Mouse (Mus musculus) layer of hippocampus, postnatal 14 days (tissue): Measurements from ENCODE around the gene Ctsl. TPM values are rescaled to one million over a fixed set of nuclear protein-coding genes. Genes with fewer than 3 reads are reported as not detected.

Experiments
- DNase-seq, 2 experiments: peaks; one replicate each; pipeline ENCODE4 v3.0.0; 2021 to 2022; ENCODE audit warnings: low spot score in 2 of 2, mixed read lengths in 1 of 2
- long read RNA-seq, 2 experiments: library from polyadenylated mRNA; stranded (forward); transcript quantifications; one replicate each; pipeline ENCODE4 v2.0.0; 2021
- total RNA-seq, 2 experiments: library from RNA; stranded (reverse); gene quantifications; 2 replicates each; pipeline ENCODE4 v1.2.3; 2021

Gene Ctsl
- 100 to 1,000 TPM; 161 to 178 TPM for total RNA-seq
- long read RNA-seq, experiment 1, transcript Ctsl-201 (8 exons, 1,971 nt) = major isoform, 118 of 123 reads
- long read RNA-seq, experiment 1, partial matches to known transcripts = 4 of 123 reads
- long read RNA-seq, experiment 1, other reads (novel, unspliced or antisense) = 1 of 123 reads
- long read RNA-seq, experiment 2, transcript Ctsl-201 (8 exons, 1,971 nt) = major isoform, 172 of 189 reads
- long read RNA-seq, experiment 2, partial matches to known transcripts = 7 of 189 reads
- long read RNA-seq, experiment 2, other reads (novel, unspliced or antisense) = 10 of 189 reads

DNA sequence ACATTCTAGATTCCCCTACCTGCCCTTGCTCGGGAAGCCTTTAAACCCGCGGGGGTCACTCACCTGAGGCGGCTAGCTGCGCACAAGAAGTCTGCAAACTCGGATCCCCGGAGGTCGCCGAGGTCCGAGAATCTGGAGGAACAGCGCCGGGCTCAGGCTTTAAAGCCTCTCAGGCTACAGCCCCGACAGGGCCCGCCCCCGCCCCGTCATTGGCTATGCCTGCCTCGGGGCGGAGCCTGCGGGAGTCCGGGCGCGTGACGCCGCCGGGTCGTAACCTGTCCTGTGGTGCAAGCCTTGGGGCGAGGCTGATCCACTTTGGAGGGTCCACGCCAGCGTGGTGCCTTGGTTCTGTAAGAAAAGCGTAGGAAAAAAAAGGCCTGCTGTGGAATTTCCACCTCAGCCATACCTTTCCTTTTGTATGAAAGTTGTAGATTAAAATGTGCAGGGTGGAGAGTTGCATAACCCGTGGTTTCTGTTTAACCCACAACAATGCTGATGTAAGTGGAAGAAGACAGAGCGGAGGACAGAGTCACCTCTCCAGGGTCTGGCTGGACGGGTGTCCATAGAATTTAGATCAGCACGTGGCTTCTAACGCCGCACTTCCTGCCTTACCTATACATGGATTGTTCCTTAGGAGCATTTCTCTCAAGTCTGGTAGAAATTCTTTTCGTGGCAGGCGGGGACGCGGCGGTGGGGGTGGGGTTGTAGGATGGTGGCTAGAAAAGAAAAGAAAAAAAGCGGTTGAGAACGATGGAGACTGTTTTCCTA lies at the start of gene Ctsl:
Gene Ctsl, minus strand, starts transcription at position 718 of the 768 bp plus-strand sequence.
- DNase-seq = peak; percentile 88 to 90

DNA sequence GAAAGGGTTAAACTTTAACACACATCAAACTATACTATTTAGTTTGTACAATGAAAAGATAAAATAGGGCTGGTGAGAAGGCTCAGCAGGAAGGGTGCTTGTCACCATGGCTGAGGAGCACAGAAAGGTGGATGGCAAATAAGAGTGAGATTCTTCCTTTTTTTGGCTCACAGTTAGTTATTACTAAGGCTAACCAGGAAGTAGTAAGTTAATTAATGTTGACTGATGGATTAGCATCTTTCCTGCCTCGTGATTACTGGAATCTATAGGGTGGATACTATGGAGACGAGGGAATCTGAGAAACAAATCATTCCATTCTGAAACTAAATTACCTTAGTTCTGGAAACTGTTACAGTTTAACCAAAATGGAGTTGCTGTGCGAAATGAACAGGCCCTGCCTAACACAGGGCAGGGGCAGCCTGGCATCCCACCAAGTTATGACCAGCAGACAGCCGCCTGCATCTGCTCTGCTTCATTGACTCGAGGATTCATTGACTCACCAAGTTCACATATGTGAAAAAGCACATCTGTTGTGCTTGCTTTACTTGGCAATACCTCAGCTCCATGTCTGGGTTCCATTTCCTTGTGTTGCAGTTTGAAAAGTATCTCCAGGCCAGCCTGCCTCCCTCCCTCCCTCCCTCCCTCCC lies 46.4 kb upstream of the Ctsl start:
- DNase-seq = no peak

DNA sequence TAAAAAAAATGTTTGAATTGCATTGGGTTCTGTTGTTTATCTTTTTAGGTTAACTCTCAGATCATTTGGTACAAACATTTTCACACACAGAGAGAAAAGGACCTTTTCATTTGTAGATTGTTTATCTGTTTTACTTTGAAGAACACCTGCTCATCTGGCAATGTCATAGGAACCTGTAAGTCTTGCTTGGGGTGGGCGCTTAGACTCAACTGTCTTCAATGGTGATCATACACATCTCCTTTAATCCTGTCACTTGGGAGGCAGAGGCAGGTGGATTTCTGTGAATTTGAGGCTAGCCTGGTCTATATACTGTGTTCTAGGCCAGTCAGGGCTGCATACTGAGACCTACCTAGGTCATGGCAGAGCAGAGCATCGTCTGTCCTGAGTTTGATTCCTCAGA lies 45.0 kb upstream of the Ctsl start:
- no peak for DNase-seq

DNA sequence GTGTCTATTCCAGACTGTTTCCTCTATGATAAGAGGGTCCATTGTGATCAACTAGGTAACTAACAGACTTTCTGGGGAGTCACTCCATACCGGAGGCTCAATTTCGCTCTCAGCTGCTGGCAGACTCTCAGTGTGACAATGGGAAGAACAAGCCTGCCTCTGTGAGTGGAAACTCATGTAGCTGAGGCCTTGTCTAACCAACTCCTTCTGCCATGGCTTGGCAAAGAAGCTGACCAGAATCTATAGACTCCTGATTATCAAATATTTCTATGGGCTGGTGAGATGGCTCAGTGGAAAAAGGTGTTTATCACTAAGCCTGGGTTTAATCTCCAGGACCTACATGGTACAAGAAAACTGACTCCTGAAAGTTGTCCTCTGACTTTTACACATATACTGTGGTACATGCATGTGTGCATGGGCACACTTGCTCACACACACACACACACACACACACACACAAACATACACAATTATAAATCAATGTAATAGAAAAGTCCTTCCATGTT lies 42.1 kb upstream of the Ctsl start:
- no peak for DNase-seq

DNA sequence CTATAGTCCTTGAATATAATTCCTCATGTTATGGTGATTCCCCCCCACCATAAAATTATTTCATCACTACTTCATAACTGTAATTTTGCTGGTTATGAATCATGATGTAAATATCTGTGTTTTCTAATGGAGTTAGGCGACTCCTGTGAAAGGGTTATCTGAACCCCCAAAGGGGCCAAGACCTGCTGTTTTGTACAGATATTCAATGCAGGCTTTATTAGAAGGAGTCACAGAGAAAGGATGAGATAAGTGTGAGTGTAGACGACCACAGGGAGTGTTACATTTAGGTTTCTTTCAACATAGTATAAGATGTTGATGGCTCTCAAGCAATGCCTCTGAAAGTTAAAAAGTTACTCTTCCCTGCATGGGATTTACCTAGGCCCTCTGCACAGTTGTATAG lies 40.6 kb upstream of the Ctsl start:
- no peak for DNase-seq

DNA sequence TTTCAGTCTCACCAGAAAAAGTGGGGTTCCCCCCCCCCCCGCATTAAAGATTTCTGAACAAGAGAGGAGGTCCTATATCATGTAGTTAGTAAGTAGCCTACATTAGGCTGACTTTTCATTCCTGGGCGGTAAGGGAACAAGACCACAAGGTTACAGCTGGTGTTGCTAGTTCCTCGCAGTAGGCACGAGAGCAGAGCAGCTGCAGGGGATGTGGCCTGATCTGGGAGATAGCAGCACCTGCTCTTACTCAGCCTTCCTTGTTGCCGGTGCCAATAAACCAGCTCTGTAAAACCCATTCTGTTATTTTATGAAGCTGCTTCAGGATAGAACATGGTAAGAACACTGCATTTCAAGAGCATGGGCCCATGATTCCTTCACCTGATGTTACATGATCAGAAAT lies 39.9 kb upstream of the Ctsl start:
- no peak for DNase-seq

DNA sequence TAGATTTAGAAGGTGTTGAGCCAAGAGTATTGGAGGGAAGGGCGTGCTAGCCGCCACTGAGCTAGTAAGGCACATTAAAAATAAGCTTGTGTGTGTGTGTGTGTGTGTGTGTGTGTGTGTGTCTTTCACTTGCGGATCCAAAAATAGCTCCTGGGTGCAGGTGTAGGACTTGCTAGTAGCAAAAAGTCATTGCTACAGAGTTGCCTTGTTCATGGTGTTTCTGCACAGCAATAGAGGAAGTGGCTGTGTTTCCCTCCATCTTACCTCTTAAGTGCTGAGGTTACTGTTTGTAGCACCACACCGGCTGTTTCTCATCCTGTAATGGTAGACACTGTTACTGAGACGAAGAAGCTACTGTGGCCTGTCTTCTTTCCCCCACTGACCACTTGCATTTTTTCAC lies 37.3 kb upstream of the Ctsl start:
- DNase-seq = no peak

DNA sequence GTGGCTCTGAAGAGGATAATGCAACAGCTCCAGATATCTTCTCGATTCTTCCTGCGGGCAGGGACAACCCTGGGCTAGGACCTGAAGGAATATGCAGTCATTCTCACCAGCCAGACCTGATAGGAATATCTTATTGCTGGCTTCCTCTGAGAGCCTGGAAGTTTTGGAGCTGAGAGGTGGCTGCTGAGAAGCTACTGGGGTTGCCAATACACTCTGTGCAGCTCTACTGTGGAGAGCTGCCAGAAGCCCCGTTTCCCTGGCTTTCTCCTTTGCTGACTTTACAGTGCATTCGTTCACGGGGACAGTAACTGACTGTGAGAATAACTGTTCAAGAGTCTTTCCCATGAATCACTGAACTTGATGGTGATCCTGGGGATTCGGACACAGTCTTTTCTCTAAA lies 34.9 kb upstream of the Ctsl start:
- peak in 1 of 2 experiments; percentile 3 for DNase-seq

DNA sequence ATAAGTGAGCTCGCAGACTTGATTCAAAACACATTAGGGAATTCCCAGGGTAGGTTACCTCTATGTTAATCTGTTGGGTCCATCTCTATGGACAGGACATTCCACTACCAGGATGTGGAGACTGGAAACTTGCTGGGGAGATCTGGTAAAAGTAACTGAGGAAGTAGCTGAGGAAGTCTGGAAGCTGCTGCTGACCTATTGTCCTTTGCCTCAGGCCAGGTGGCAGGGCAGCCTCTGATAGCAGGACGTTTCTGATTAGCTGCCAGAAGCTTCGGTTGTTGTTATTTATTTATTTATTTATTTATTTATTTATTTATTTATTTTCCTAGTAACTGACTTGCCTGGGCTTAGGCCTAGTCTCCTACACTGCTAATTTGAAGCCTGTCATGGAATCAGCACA lies 32.8 kb upstream of the Ctsl start:
- no peak for DNase-seq

DNA sequence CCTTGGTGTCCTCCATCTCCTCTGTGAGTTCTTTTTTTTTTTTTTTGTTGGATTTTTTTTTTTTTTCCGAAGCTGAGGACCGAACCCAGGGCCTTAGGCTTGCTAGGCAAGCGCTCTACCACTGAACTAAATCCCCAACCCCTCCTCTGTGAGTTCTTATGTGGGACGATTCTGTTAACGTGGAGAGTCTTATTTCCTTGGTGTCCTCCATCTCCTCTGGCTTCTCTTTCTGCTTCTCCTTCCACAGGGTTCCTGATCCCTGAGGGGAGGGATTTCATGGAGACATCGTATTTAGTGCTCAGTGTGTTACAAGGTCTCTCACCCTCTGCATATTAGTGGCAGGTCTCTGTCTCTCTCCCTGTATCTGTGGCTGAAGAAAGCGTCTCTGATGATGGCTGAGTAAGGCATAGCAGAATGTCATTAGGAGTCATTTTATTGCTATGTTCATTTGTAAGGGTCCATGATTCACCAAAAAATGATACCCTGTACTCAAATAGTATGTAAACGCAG lies 32.3 kb upstream of the Ctsl start:
- no peak for DNase-seq

DNA sequence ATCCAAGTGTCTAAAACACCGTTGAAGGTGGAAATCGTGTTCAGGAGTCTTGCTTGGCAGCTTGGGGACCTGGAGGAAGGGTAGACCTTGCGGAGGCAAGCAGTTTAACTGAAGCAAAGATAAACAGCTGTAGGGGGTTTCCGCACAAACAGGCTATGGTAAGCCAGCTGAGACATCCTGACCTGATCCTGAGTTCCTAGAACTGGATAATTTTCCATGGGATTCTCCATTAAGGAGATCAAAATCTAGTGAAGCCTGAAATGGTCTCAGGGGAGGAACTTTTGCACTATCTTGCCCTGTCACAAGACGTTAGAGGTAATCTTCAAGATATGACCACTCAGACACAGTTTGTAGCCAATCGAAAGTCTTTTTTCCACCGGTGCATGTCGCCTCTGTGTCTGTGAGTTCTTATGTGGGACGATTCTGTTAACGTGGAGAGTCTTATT lies 31.8 kb upstream of the Ctsl start:
- no peak for DNase-seq

DNA sequence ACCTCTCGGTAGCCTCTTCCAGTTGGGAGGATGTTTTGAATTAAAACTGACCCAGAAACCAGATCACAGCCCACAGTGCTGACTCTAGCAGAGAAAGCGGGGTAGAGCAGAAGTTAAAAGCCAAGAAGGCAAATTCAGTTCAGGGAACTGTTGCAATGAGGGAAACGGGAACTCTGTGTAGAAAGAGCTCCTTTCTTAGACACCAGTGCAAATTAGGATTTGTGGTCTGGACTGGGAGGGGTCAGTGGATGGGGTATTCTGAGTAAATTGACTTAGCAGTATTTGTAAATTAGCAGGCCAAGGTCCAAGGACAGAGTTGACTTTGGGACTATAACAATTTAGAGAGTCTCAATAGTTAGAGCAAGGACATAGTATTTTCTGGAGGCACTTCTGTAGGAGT lies 31.3 kb upstream of the Ctsl start:
- DNase-seq = peak in 1 of 2 experiments; percentile 12

DNA sequence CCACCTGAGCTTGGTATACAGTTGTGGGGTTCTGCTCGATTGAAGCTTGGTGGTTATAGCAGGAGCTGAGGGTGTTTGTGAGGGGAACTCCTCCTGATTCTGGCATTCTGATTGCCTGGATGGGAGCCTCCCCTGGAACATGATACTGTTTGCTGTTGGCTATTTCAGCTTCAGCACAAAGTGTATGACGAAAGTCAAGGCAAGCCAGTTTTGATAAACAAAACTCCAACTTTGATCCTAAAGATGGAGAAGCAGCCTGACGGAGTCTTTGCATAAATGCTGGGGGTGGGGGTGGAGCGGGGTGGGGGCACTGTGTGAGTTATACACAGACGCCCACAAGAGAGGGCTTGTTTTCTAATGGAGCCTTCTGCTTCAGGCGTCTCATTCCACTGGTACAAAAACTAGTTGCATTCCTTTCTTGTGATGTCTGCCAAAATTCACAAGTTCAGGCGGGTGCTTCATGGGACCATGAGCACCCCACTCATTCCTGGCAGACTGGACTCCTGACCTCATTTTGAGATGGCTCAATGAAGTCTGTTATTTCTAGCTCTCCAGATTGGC lies 30.2 kb upstream of the Ctsl start:
- peak; percentile 12 to 24 for DNase-seq

DNA sequence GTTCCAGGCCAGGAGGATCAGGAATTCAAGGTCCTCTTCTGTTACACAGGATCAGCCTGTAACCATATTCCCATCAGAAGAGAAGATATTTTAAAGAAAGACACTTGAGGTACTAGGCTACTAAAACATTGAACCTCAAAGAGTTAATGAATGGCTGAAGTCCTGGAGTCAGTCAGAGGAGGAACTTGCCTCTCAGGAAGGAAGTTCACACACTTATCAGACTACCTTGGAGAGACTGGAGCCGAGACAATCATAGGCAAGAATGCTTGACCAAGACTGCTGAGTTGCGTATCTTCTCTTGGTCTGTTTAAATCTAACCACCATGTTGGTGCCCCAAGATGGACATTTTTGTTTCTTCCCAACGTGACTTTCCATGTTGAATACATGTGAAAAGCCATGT lies 29.2 kb upstream of the Ctsl start:
- no peak for DNase-seq

DNA sequence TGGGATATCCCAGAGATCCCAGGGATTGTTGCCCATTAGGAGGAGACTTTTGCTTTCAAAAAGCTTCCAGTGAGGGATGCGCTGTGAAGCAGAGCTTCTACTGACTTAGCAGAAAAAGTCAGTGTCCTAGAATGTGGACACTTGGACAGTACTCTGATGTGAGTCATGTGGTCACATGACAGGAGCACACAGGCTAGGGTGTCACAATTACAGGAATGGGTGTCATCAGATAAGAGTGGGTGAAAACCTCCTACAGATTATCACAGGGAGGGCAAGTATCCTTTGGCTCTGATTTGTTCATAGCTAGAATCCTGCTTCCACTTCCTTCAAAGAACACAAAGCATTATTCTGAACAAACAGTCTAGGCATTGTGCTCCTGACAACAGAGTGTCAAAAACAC lies 27.4 kb upstream of the Ctsl start:
- no peak for DNase-seq

DNA sequence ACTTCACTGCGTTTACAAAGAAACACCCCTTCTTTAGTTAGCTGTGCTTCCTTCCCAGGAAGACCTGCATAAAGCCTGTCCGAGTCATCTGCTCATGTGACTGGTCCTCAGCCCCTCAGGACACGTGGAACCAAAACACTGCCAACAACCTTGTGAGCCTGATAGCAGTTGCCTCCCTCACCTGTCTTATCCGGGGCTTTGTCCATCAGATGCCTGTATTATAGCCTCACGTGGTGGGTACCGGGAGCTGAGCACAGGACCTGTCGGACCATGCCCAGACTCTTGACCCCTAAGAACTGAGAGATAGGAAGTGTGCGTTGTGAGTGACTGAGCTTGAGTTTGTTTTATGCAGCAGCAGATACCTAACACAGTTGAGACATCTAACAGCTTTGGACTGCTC lies 26.3 kb upstream of the Ctsl start:
- DNase-seq = no peak

DNA sequence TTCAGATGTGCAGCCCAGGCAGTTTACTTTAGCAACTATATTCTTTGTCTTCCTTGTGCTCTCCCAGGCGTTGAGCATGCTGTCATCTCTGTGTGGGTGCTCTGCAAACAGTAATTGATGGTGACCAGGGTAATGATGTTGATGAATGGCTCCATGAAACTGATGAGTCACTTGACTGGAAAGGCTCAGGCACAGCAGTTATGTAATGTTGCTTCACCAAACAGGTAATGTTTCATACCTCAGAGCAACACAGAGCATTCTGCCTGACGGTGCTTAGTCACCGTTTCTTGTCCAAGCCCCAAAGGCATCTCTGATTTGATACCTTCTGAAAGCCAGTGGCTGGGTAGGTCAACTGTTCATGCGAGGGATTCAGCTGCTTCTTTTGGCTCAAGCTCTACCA lies 17.7 kb upstream of the Ctsl start:
- DNase-seq = no peak

DNA sequence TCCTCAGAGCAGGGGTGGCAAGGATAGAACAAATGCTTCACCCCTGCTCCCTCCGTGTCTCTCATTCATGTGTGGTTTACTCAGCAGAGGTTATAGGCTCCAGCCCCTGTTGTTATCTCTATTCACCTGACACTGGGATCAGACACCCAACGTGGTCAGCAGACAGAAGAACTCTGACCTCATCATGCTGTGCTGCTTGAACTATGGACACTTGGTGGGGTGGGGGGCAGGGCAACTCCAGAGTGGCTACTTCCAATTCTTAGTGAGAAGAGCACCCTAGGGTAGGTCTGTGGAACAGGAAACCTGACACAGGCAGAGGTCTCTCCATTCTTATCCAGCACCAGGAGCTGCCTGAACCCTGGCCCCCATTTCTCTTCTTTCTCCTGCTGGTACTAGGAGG lies 15.4 kb upstream of the Ctsl start:
- no peak for DNase-seq

DNA sequence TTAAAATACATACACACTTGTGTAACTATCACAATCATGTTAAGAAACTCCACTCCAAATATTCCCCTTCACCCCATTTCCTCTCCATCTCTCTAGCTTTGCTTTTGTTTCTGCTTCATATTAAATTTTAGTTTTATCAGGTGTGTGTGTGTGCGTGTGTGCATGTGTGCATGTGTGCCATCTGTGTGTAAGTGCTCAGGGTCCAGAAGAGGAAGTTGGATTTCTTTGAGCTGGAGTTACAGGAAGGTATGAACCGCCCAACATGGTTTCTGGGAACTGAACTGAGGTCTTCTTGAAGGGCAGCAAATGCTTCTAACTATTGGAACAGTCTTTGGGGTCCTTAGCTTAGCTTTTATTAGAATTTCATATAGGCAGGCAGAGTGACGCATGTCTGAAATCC lies 14.2 kb upstream of the Ctsl start:
- DNase-seq = no peak

DNA sequence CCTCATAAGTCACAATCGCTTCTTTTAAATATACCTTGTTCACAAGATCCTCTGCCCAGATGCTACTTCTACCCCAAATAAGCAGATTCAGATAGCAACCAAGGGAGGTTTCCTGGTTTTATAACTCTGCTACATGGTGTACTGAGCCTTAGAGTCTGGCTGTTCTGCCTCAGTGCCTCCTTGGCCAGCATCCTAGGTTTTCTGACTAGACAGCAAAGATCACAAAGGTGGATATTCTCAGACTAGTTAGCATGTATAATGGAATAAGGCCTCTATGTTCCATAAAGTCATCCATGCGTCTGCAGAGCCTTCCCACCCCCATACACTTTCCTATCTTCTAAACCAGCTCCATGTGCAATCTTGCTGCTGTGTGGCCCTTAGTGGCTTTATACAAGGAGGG lies 9.6 kb upstream of the Ctsl start:
- DNase-seq = no peak

DNA sequence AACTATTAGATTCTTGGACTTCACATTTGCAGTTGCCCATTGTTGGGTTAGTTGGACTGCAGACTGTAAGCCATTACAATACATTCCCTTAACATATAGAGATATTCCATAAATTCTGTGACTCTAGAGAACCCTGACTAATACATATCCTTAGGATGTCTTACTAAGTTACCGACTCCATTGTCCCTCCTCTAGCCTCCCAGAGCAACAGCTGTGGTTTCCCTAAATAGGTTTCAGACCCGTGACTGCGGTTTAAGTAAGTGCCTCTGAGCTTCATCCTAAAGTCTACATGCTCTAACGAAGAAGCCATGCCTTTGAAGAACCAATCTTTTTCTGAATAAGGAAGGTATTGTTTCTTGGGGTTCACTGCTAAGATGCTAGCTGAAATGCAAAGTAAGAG lies 7.9 kb upstream of the Ctsl start:
- DNase-seq = no peak

DNA sequence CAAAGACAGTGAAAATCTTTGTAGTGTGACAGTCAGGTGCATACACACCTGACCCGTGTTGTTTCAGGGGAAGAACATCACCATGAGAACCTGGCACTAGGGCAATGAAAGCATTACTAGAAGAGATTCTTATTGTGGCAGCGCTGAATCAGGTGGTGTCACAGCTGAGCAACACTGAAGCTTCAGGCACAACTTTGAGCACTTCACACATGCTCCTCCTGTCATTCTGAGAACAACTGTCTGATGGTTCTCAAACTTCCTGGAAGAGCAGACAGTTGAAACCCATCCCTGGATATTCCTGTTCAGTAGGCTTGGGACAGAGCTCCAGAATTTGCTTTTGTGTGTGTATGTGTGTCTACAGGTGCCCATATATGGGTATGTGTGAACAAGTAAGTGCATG lies 5.8 kb upstream of the Ctsl start:
- DNase-seq = no peak
